Mouse (Mus musculus) myocyte (in vitro differentiated cells): ENCODE data around the gene Neurog1.

Experiments used
- CEBPB ChIP-seq: IDR thresholded peaks from 2 replicates; pipeline ENCODE4 v1.6.1; 2011; ENCODE audit warnings: mild to moderate bottlenecking, moderate library complexity; ENCODE audit not compliant: poor library complexity, insufficient read depth, severe bottlenecking
- MAX ChIP-seq: IDR thresholded peaks from one replicate; pipeline ENCODE4 v1.6.1; 2011; ENCODE audit warnings: low read depth, mild to moderate bottlenecking, control low read depth
- POLR2A ChIP-seq: IDR thresholded peaks from one replicate; pipeline ENCODE4 v1.6.1; 2011; ENCODE audit warnings: low read depth, mild to moderate bottlenecking, control low read depth, moderate library complexity; ENCODE audit not compliant: insufficient read length
- TCF12 ChIP-seq: IDR thresholded peaks from one replicate; pipeline ENCODE4 v1.6.1; 2011; ENCODE audit warnings: mild to moderate bottlenecking, control low read depth; ENCODE audit not compliant: poor library complexity, insufficient read depth, severe bottlenecking

GRCm38 (mm10) chr13:56250551-56251161 is 1.3 kb downstream of the Neurog1 start:
- TF ChIP-seq POLR2A, result no peak
- TF ChIP-seq MAX, result no peak
- no peak for TF ChIP-seq CEBPB
- no peak for TF ChIP-seq TCF12
